Mouse (Mus musculus): ENCODE data around the gene Batf. TPM values are rescaled to one million over a fixed set of nuclear protein-coding genes. Genes with fewer than 3 reads are reported as not detected.

The Batf gene
- total and polyA plus RNA-seq, 2 experiments from 2014 or later, result 1.4 to 2.6 TPM

DNA sequence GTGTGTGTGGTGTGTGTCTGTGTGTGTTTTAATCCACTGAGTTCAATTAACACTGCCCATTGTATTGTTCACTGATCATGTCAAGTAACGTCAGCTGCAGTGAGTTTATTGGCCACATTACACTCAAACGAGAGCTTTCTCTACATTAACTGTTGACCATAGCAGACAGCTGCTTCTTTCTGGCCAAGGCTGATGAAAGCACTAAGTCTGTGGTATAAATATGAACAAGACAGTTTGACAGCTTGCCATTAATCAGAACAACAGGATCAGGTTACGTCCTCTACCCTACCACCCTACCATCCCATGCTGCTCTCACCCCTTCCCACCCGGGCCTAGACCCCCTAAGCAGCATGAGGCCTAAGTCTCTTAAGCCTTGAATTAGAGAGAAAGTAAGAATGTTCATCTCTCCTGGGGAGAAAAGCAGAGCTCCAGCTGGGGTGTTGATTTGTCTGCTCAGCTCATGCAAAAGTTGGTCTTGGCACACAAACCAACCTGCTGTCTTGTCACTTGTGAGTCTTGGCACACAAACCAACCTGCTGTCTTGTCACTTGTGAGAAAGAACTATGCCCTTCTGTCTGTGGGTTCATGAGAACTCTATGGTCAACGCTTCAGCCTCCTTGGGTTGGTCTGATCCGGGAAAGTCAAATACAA is 13.8 kb downstream of the Batf start:
- H3K27me3 ChIP-seq (ENCODE audit: control insufficient read depth, insufficient read depth, low read length), result no peaks in the 10 kb centered on the region
- ATAC-seq (ENCODE audit: insufficient read depth, low read depth), result no peak
- no peak for DNase-seq (ENCODE audit: low spot score)
- 68% methylated on average over 6 of the region's 6 CpGs for WGBS
- TF ChIP-seq EP300 (IDR thresholded peaks at IDR 0.05; ENCODE audit: low read depth), result no peak
- no peak for TF ChIP-seq CTCF (IDR thresholded peaks at IDR 0.05; ENCODE audit: low read depth)
- H3K4me2 ChIP-seq (ENCODE audit: low read depth, low read length), result no peak overlapping the region
- H3K27ac ChIP-seq (ENCODE audit: low read depth), result no peak overlapping the region
- H3K36me3 ChIP-seq (replicated peaks; ENCODE audit: control insufficient read depth, insufficient read depth, low read length), result no peaks in the 10 kb centered on the region
- no peak overlapping the region for H3K9ac ChIP-seq (replicated peaks; ENCODE audit: low read depth, low read length)
- no peaks in the 10 kb centered on the region; the same call in none of the 2 replicates for H3K4me1 ChIP-seq (ENCODE audit: control insufficient read depth, insufficient read depth)
- no peak overlapping the region for H3K4me3 ChIP-seq (ENCODE audit: low read depth, low read length)
- H3K9me3 ChIP-seq (replicated peaks; ENCODE audit: control insufficient read depth, low read length), result no peaks in the 10 kb centered on the region

DNA sequence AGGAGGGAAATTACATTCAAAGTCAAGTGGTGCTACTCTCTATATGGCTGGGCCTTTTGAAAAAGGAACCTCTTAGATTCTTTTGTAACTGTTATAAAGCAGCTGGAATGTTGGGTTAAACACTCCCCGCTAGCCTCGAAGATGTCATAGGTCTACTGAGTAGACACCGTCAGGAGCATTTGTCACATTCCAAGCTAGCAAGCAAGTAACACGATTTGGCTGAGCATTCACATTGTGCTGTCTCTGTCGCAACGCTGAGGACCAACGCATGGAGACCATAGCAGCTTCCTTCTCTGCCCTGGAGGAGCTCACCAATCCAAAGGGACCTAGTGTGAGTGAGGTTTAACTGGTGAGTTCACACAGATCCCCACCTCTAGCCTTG is 14.4 kb downstream of the Batf start:
- Histone ChIP-seq H3K9me3 (replicated peaks; ENCODE audit: control insufficient read depth, low read length) (no peaks in the 10 kb centered on the region), H3K36me3 (replicated peaks; ENCODE audit: control insufficient read depth, insufficient read depth, low read length) (no peaks in the 10 kb centered on the region), H3K4me1 (ENCODE audit: control insufficient read depth, insufficient read depth) (no peaks in the 10 kb centered on the region; the same call in none of the 2 replicates), H3K9ac (replicated peaks; ENCODE audit: low read depth, low read length) (no peak overlapping the region), H3K27me3 (ENCODE audit: control insufficient read depth, insufficient read depth, low read length) (no peaks in the 10 kb centered on the region), H3K4me2 (ENCODE audit: low read depth, low read length) (no peak overlapping the region), H3K27ac (ENCODE audit: low read depth) (no peak overlapping the region), H3K4me3 (ENCODE audit: low read depth, low read length) (no peak overlapping the region)
- ATAC-seq (ENCODE audit: insufficient read depth, low read depth) (no peak), DNase-seq (ENCODE audit: low spot score) (no peak)
- TF ChIP-seq EP300 (IDR thresholded peaks at IDR 0.05; ENCODE audit: low read depth) (no peak), CTCF (IDR thresholded peaks at IDR 0.05; ENCODE audit: low read depth) (no peak)
- 62% methylated on average over 7 of the region's 7 CpGs for WGBS

DNA sequence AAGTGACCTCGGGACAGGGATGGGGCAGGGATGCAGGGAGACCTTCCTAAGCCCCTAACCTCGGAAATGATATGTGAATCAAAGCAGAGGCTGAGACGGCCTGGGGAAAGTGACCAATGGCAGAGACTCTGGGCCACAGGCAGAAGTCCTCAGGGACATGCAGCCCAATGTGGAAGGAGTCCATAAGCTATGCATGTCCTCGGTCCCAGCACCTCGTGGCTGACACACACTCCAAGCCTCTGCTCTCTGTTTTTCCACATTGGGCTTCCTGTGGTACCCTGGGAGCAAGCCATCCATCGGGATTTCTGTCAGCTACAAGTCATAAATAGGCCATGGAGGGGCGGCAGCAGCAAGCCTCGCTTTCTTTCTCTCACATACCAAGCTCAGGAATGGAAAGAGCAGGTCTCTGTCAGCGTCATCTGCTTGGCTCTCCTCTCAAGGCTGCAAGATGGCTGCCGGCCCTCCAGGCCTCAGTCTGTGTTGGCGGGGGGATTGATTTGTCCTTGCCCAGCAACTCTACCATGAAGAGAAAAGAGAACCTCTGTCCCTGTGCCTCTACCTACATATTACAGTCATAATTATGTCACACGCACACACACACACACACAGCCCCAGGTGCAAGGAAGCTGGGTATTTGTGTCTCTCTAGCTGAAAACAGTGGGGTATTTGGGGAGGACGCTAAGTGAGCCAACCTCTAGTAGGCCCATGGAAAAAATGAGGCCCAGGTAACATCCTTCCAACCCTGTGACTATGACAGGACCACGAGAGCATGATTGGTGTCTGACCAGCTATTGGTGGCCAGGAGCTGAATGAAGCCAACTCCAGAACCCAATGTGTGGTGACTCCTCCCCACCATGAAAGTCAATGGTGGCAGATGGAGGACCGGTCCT is 15.9 kb downstream of the Batf start:
- Histone ChIP-seq H3K36me3 (replicated peaks; ENCODE audit: control insufficient read depth, insufficient read depth, low read length) (no peaks in the 10 kb centered on the region), H3K4me1 (ENCODE audit: control insufficient read depth, insufficient read depth) (no peaks in the 10 kb centered on the region; the same call in none of the 2 replicates), H3K4me3 (ENCODE audit: low read depth, low read length) (no peak overlapping the region), H3K9me3 (replicated peaks; ENCODE audit: control insufficient read depth, low read length) (no peaks in the 10 kb centered on the region), H3K9ac (replicated peaks; ENCODE audit: low read depth, low read length) (no peak overlapping the region), H3K27ac (ENCODE audit: low read depth) (no peak overlapping the region), H3K27me3 (ENCODE audit: control insufficient read depth, insufficient read depth, low read length) (no peaks in the 10 kb centered on the region), H3K4me2 (ENCODE audit: low read depth, low read length) (no peak overlapping the region)
- ATAC-seq (ENCODE audit: insufficient read depth, low read depth) (no peak), DNase-seq (ENCODE audit: low spot score) (no peak)
- 73% methylated on average over 15 of the region's 15 CpGs for WGBS
- TF ChIP-seq CTCF (IDR thresholded peaks at IDR 0.05; ENCODE audit: low read depth) (no peak), EP300 (IDR thresholded peaks at IDR 0.05; ENCODE audit: low read depth) (no peak)

DNA sequence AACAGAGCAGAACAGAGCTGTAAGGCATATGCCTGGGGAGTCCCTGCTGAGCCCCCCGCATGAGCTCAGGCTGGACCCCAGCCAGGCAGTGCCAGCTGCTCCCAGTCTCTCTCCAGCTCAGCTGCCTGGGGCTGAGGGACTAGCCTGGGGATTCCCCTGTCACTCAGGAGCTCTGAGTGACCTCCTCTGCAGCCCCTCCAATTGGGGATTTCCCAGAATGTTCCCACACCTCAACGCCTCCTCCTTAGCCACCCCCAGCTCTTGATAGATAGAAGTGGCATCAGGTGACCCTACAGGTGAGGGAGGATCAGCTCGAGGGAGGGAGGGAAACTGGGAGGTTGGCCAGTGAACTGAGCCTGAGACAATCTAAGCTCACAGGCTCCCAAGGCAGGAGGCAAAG is 17.0 kb downstream of the Batf start:
- Histone ChIP-seq H3K4me1 (ENCODE audit: control insufficient read depth, insufficient read depth) (no peaks in the 10 kb centered on the region; the same call in none of the 2 replicates), H3K27ac (ENCODE audit: low read depth) (no peak overlapping the region), H3K9me3 (replicated peaks; ENCODE audit: control insufficient read depth, low read length) (no peaks in the 10 kb centered on the region), H3K4me2 (ENCODE audit: low read depth, low read length) (no peak overlapping the region), H3K36me3 (replicated peaks; ENCODE audit: control insufficient read depth, insufficient read depth, low read length) (no peaks in the 10 kb centered on the region), H3K9ac (replicated peaks; ENCODE audit: low read depth, low read length) (no peak overlapping the region), H3K4me3 (ENCODE audit: low read depth, low read length) (no peak overlapping the region), H3K27me3 (ENCODE audit: control insufficient read depth, insufficient read depth, low read length) (no peaks in the 10 kb centered on the region)
- ATAC-seq (ENCODE audit: insufficient read depth, low read depth) (no peak), DNase-seq (ENCODE audit: low spot score) (no peak)
- 50% methylated on average over 3 of the region's 3 CpGs for WGBS
- TF ChIP-seq EP300 (IDR thresholded peaks at IDR 0.05; ENCODE audit: low read depth), result no peak
- TF ChIP-seq CTCF (IDR thresholded peaks at IDR 0.05; ENCODE audit: low read depth), result no peak

DNA sequence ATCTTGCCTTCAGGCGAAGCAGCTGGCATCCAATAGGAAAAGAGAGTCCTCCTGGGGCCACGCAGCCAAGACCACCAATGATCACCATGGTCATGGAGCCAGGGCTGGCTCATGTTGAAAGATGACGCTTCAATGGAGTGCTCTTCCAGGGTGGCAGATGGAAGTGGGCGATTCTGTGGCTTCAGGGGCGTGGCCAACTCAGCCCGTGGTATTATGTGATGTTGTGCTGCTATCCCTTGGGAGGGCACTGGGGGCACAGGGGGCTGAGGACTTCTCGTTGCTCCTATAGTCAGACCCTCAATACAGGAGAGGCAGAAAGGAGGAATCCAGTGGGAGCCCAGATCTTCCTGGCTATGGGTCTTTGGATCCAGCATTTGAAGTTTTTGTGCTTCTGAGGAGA is 18.1 kb downstream of the Batf start:
- ATAC-seq (ENCODE audit: insufficient read depth, low read depth) (no peak), DNase-seq (ENCODE audit: low spot score) (no peak)
- no peak overlapping the region for H3K4me3 ChIP-seq (ENCODE audit: low read depth, low read length)
- H3K36me3 ChIP-seq (replicated peaks; ENCODE audit: control insufficient read depth, insufficient read depth, low read length), result no peaks in the 10 kb centered on the region
- peak overlapping the region; percentile 80 for H3K27ac ChIP-seq (ENCODE audit: low read depth)
- H3K9ac ChIP-seq (replicated peaks; ENCODE audit: low read depth, low read length), result no peak overlapping the region
- no peaks in the 10 kb centered on the region for H3K9me3 ChIP-seq (replicated peaks; ENCODE audit: control insufficient read depth, low read length)
- H3K4me2 ChIP-seq (ENCODE audit: low read depth, low read length), result no peak overlapping the region
- WGBS, result 74% methylated on average over 7 of the region's 7 CpGs
- H3K27me3 ChIP-seq (ENCODE audit: control insufficient read depth, insufficient read depth, low read length), result no peaks in the 10 kb centered on the region
- H3K4me1 ChIP-seq (ENCODE audit: control insufficient read depth, insufficient read depth), result no peaks in the 10 kb centered on the region; the same call in none of the 2 replicates
- TF ChIP-seq EP300 (IDR thresholded peaks at IDR 0.05; ENCODE audit: low read depth), result no peak
- no peak for TF ChIP-seq CTCF (IDR thresholded peaks at IDR 0.05; ENCODE audit: low read depth)
